Mouse (Mus musculus): ENCODE data around the gene Zg16. TPM values are rescaled to one million over a fixed set of nuclear protein-coding genes. Genes with fewer than 3 reads are reported as not detected.

Gene Zg16
- polyA plus RNA-seq, 1 experiment from 2014 or later, result not detected

- 86% methylated on average over 1 of the region's 1 CpGs for WGBS
- Histone ChIP-seq H3K9me3 (no peaks in the 10 kb centered on the region), H3K4me2 (replicated peaks) (no peak overlapping the region), H3K27me3 (no peaks in the 10 kb centered on the region), H3K4me1 (peaks cover 9% of the 10 kb centered on the region), H3K27ac (replicated peaks) (no peak overlapping the region), H3K9ac (replicated peaks) (no peak overlapping the region), H3K4me3 (no peak overlapping the region), H3K36me3 (peaks cover 5% of the 10 kb centered on the region; the same call in 1 of the 2 replicates)
- no peak for ATAC-seq (replicated peaks)
Measured at GRCm38 (mm10) chr7:127031244-127031643, 55.9 kb downstream of the Zg16 start.

GRCm38 (mm10) chr7:127030172-127030571 is 57.0 kb downstream of the Zg16 start:
- no peak overlapping the region for H3K4me2 ChIP-seq (replicated peaks)
- whole genome bisulfite sequencing, result 100% methylated on average over 1 of the region's 1 CpGs
- no peak overlapping the region for H3K4me3 ChIP-seq
- peaks cover 5% of the 10 kb centered on the region; the same call in 1 of the 2 replicates for H3K36me3 ChIP-seq
- no peak overlapping the region for H3K27ac ChIP-seq (replicated peaks)
- no peak overlapping the region for H3K9ac ChIP-seq (replicated peaks)
- H3K9me3 ChIP-seq, result no peaks in the 10 kb centered on the region
- no peaks in the 10 kb centered on the region for H3K27me3 ChIP-seq
- no peak for ATAC-seq (replicated peaks)
- H3K4me1 ChIP-seq, result peaks cover 9% of the 10 kb centered on the region

DNA sequence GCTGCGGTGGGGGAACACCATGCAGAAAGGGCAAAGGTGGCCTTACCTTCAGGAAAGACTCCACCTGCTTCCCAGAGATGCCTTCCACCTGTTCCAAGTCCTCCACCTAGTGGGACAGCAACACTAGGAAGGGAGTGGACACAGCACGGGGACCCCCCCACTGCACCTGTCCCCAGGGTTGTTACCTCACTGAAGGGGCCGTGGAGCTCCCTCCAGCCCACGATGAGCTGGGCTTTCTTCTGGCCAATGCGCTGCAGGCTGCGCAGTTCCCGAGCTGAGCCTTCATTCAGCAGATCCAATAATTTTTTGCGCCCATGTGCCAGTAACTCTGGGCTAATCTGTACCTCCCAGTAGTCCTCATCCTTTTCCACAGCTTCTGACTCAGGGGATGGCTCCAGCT is 59.2 kb downstream of the Zg16 start:
- Histone ChIP-seq H3K4me1 (peaks cover 31% of the 10 kb centered on the region), H3K9me3 (no peaks in the 10 kb centered on the region), H3K9ac (replicated peaks) (peak overlapping the region; percentile 57), H3K36me3 (peaks cover 16% of the 10 kb centered on the region), H3K27ac (replicated peaks) (peak overlapping the region; percentile 99), H3K4me3 (peak overlapping the region; percentile 96), H3K27me3 (no peaks in the 10 kb centered on the region), H3K4me2 (replicated peaks) (peak overlapping the region; percentile 61)
- ATAC-seq (replicated peaks), result peak; percentile 12; the same call in 1 of the 2 replicates
- 55% methylated on average over 8 of the region's 8 CpGs for WGBS

- ATAC-seq (replicated peaks), result peak; percentile 92
- H3K4me1 ChIP-seq, result peaks cover 39% of the 10 kb centered on the region
- WGBS, result under 1% methylated on average over 43 of the region's 63 CpGs
- peak within 1 kb of the TSS; percentile 91 for H3K9ac ChIP-seq (replicated peaks)
- peaks cover 23% of the 10 kb centered on the region for H3K36me3 ChIP-seq
- no peaks in the 10 kb centered on the region for H3K9me3 ChIP-seq
- peak within 1 kb of the TSS; percentile 99 for H3K27ac ChIP-seq (replicated peaks)
- no peaks in the 10 kb centered on the region for H3K27me3 ChIP-seq
- peak within 1 kb of the TSS; percentile 96 for H3K4me3 ChIP-seq
- peak within 1 kb of the TSS; percentile 97 for H3K4me2 ChIP-seq (replicated peaks)
Measured at GRCm38 (mm10) chr7:127026984-127027726, 60.0 kb downstream of the Zg16 start, which contains the start of gene Maz. TSS of gene Maz (minus strand) at chr7:127027037.

DNA sequence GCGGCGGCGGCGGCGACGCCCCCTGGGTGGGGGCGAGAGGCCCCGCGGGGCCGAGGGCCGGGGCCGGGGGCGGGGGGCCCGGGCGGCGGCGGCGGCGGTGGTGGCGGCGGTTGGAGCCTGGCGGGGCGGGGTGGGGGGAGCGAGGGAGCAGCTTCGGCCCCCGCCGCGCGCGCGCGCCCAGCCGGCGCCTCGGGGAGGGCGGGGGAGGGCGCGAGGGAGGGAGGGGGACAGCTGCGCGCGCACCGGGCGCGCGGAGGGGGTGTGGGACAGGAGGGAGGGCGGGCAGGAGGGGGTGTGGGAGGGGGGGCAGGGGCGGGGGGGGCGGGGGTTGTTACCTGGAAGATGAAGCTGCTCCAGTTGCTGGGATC is 60.5 kb downstream of the Zg16 start:
- Histone ChIP-seq H3K9me3 (no peaks in the 10 kb centered on the region), H3K27ac (replicated peaks) (peak overlapping the region; percentile 99), H3K27me3 (no peaks in the 10 kb centered on the region), H3K9ac (replicated peaks) (peak overlapping the region; percentile 91), H3K4me3 (peak overlapping the region; percentile 96), H3K4me1 (peaks cover 44% of the 10 kb centered on the region), H3K36me3 (peaks cover 25% of the 10 kb centered on the region), H3K4me2 (replicated peaks) (peak overlapping the region; percentile 97)
- 0% methylated on average over 1 of the region's 48 CpGs for WGBS
- no peak for ATAC-seq (replicated peaks)

GRCm38 (mm10) chr7:127026161-127026600 is 60.9 kb downstream of the Zg16 start:
- Histone ChIP-seq H3K36me3 (peaks cover 25% of the 10 kb centered on the region), H3K27ac (replicated peaks) (peak overlapping the region; percentile 99), H3K4me1 (peaks cover 48% of the 10 kb centered on the region), H3K27me3 (no peaks in the 10 kb centered on the region), H3K4me3 (peak overlapping the region; percentile 96), H3K9me3 (no peaks in the 10 kb centered on the region), H3K4me2 (replicated peaks) (peak overlapping the region; percentile 97), H3K9ac (replicated peaks) (peak overlapping the region; percentile 91)
- ATAC-seq (replicated peaks), result peak; percentile 6; the same call in 1 of the 2 replicates
- WGBS, result under 1% methylated on average over 27 of the region's 48 CpGs

GRCm38 (mm10) chr7:127025556-127026160 is 61.5 kb downstream of the Zg16 start:
- H3K36me3 ChIP-seq, result peaks cover 25% of the 10 kb centered on the region
- peak overlapping the region; percentile 97 for H3K4me2 ChIP-seq (replicated peaks)
- peaks cover 54% of the 10 kb centered on the region for H3K4me1 ChIP-seq
- H3K9me3 ChIP-seq, result no peaks in the 10 kb centered on the region
- peak; percentile 0; the same call in 1 of the 2 replicates for ATAC-seq (replicated peaks)
- H3K27ac ChIP-seq (replicated peaks), result peak overlapping the region; percentile 99
- peak overlapping the region; percentile 91 for H3K9ac ChIP-seq (replicated peaks)
- H3K4me3 ChIP-seq, result peak overlapping the region; percentile 96
- WGBS, result 0% methylated on average over 46 of the region's 65 CpGs
- H3K27me3 ChIP-seq, result no peaks in the 10 kb centered on the region

GRCm38 (mm10) chr7:127024755-127025555 is 62.2 kb downstream of the Zg16 start:
- Histone ChIP-seq H3K27ac (replicated peaks) (peak overlapping the region; percentile 99), H3K9ac (replicated peaks) (peak overlapping the region; percentile 91), H3K9me3 (no peaks in the 10 kb centered on the region), H3K4me3 (peak overlapping the region; percentile 96), H3K4me1 (peaks cover 61% of the 10 kb centered on the region), H3K27me3 (no peaks in the 10 kb centered on the region), H3K4me2 (replicated peaks) (peak overlapping the region; percentile 97), H3K36me3 (peaks cover 25% of the 10 kb centered on the region)
- peak; percentile 55 for ATAC-seq (replicated peaks)
- under 1% methylated on average over 30 of the region's 30 CpGs for WGBS

DNA sequence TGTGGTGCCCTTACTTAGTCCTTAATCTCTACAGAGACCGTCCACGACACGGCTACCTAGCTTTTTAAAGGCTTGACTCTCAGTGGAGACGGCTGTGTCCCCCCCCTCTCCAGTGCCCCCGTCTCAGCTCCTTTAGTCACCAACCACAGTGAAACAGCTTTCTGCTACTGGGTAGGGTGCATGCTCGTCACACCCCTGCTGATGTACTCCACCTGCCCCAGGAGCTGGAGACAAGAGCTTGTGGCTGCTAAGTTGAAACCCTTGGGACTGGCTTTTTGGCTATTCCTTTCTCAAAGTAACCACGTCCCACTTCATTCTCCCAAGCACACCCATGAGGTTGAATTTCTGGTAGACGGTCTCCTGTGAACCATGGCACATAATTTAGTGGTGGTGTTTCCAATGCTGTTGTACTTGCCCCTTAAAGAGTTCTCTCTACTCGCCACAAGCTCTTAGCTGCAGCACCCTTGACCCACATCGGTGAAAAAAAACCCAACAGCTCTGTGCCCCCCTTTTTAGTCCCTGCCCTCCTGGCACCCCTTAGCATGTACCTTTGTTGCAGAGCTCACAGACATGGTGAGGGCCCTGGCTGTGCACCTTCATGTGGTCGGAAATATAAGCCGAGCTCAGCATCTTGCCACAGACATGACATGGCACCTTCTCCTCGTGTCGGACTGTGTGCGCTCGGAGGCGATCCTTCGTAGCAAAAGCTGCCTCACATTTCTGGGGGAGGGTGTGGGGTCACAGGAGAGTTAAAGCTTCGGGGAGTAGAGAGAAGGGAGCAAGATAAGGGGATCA is 63.0 kb downstream of the Zg16 start:
- H3K27me3 ChIP-seq, result no peaks in the 10 kb centered on the region
- H3K4me2 ChIP-seq (replicated peaks), result peak overlapping the region; percentile 97
- WGBS, result 13% methylated on average over 19 of the region's 19 CpGs
- no peaks in the 10 kb centered on the region for H3K9me3 ChIP-seq
- ATAC-seq (replicated peaks), result no peak
- H3K4me3 ChIP-seq, result peak overlapping the region; percentile 96
- peak overlapping the region; percentile 91 for H3K9ac ChIP-seq (replicated peaks)
- peak overlapping the region; percentile 99 for H3K27ac ChIP-seq (replicated peaks)
- H3K36me3 ChIP-seq, result peaks cover 25% of the 10 kb centered on the region
- H3K4me1 ChIP-seq, result peaks cover 69% of the 10 kb centered on the region

DNA sequence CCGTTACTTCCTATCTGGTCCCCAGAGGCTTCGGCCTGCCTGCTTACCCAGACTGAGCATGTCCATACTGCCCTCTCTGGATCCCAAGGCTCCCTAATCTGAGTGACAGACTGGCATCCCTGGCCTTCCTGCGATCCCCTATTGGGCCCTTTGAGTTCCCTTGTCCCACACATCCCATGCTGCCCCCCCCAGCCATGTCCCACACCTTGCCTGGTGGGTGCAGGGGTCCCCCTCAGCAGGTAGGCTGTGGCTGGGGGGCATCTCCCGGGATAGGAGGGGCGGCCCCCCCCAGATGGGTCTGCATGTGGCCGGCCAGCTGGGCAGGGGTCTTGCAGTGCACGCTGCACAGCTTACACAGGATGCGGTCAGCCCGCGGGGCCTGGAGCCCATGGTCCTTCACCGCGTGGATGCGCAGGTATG is 63.8 kb downstream of the Zg16 start:
- peaks cover 75% of the 10 kb centered on the region for H3K4me1 ChIP-seq
- H3K27me3 ChIP-seq, result no peaks in the 10 kb centered on the region
- peaks cover 25% of the 10 kb centered on the region for H3K36me3 ChIP-seq
- no peak for ATAC-seq (replicated peaks)
- peak overlapping the region; percentile 91 for H3K9ac ChIP-seq (replicated peaks)
- peak overlapping the region; percentile 99; the same call in 1 of the 2 replicates for H3K27ac ChIP-seq (replicated peaks)
- peak overlapping the region; percentile 96 for H3K4me3 ChIP-seq
- H3K4me2 ChIP-seq (replicated peaks), result peak overlapping the region; percentile 97
- H3K9me3 ChIP-seq, result no peaks in the 10 kb centered on the region
- 73% methylated on average over 13 of the region's 13 CpGs for WGBS
